Mouse (Mus musculus) hindbrain, embryonic 11.5 days (tissue): ENCODE measurements around the gene Tmem178. TPM values are rescaled to one million over a fixed set of nuclear protein-coding genes. Genes with fewer than 3 reads are reported as not detected.

ENCODE experiments used
- ATAC-seq: fragments of 200-750 bp; cut with Nextera tagmentation; 2 replicates; pipeline ENCODE4 v1.8.0; 2017; ENCODE audit warnings: mild to moderate bottlenecking, moderate TSS enrichment, moderate library complexity; ENCODE audit not compliant: low FRiP score
- DNase-seq: peaks from one replicate; pipeline ENCODE4 v3.0.0-alpha.2; 2015; ENCODE audit warnings: low spot score
- H3K27ac ChIP-seq: fragments of 300-500 bp; sonication (generic); 2 replicates; pipeline ENCODE4 v1.5.1; 2014; ENCODE audit warnings: mild to moderate bottlenecking, low read depth, low read length
- H3K27me3 ChIP-seq: fragments of 300-500 bp; sonication (generic); 2 replicates; pipeline ENCODE4 v1.6.1; 2014; ENCODE audit warnings: mild to moderate bottlenecking, low read length, moderate library complexity, mixed read lengths; ENCODE audit not compliant: control insufficient read depth, insufficient read depth
- H3K36me3 ChIP-seq: fragments of 300-500 bp; sonication (generic); 2 replicates; pipeline ENCODE4 v1.6.1; 2014; ENCODE audit warnings: mild to moderate bottlenecking, low read length, moderate library complexity, mixed read lengths; ENCODE audit not compliant: control insufficient read depth, insufficient read depth
- H3K4me1 ChIP-seq: fragments of 300-500 bp; sonication (generic); replicated peaks from 2 replicates; pipeline ENCODE4 v1.6.1; 2014; ENCODE audit warnings: low read length, mixed read lengths; ENCODE audit not compliant: control insufficient read depth, insufficient read depth
- H3K4me2 ChIP-seq: fragments of 300-500 bp; sonication (generic); replicated peaks from 2 replicates; pipeline ENCODE4 v1.6.1; 2014; ENCODE audit warnings: mild to moderate bottlenecking, low read depth, low read length
- H3K4me3 ChIP-seq: fragments of 300-500 bp; sonication (generic); 2 replicates; pipeline ENCODE4 v1.5.1; 2014; ENCODE audit warnings: low read depth, low read length
- H3K9ac ChIP-seq: fragments of 300-500 bp; sonication (generic); 2 replicates; pipeline ENCODE4 v1.6.1; 2014; ENCODE audit warnings: low read depth, low read length
- H3K9me3 ChIP-seq: fragments of 300-500 bp; sonication (generic); 2 replicates; pipeline ENCODE4 v1.6.1; 2016; ENCODE audit warnings: low read length; ENCODE audit not compliant: control insufficient read depth
- WGBS: fragments of 180-500 bp; shearing (Covaris S2); extraction: QIAGEN DNeasy Blood & Tissue Kit; methylation state at CpG from one replicate; pipeline ENCODE4 v1.1.7; 2014; 5-methylcytosine and 5-hydroxymethylcytosine counted together
- polyA plus RNA-seq: library from polyadenylated mRNA; unstranded; fragments of >200 nt; fragmentation: Nextera tagmentation; extraction: Ambion mirVana; gene quantifications from 2 replicates; pipeline ENCODE4 v1.2.1, GENCODE M21; 2014

Gene Tmem178
- polyA plus RNA-seq, 1 experiment from 2014 or later, result 19.8 TPM

DNA sequence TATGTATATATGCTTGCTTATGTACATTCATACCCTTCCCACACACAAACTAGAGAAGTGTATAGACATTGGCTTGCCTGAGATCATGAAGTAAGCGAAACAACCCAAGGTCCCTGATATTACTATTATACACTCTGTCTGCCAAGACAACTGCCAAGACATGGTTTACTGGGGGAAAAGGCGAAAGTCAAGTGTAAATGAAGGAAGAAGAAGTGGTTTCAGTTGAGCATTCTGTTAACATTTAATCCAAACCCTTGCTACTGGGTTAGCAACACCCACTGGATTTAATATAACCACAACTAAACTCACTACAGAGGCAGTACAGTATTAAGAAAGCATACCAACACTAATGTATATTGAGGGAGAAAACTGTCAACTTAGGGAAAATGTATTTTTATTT, 28.8 kb upstream of the Tmem178 start:
- DNase-seq (no peak), ATAC-seq (no peak)
- H3K27me3 ChIP-seq, result no peaks in the 10 kb centered on the region
- H3K9ac ChIP-seq, result no peak overlapping the region
- H3K4me2 ChIP-seq, result no peak overlapping the region
- H3K27ac ChIP-seq, result no peak overlapping the region
- no peaks in the 10 kb centered on the region for H3K4me1 ChIP-seq
- WGBS, result 99% methylated on average over 2 of the region's 2 CpGs
- no peaks in the 10 kb centered on the region for H3K36me3 ChIP-seq
- H3K9me3 ChIP-seq, result no peaks in the 10 kb centered on the region
- no peak overlapping the region for H3K4me3 ChIP-seq

DNA sequence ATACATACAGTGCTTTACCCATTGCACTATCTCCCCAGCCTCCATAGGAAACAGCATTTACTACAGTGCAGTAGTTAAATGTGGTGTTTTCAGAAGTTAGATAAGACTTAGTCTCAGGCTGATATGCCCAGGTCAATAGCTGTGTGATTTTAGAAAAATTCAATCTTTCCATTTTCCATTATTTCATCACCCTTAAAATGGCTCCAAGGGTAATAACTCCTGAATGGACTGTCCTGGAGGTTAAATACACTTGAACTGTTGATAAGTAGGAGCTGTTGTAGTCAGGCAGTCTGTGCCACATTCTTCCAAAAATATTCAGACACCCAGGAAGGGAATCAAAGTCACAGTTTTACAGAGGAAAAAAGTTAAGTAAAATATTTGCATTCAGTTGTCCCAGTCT, 25.2 kb upstream of the Tmem178 start:
- ATAC-seq, result no peak
- Histone ChIP-seq H3K9me3 (no peaks in the 10 kb centered on the region), H3K27me3 (no peaks in the 10 kb centered on the region), H3K9ac (no peak overlapping the region), H3K4me2 (no peak overlapping the region), H3K4me1 (no peaks in the 10 kb centered on the region), H3K36me3 (no peaks in the 10 kb centered on the region), H3K27ac (no peak overlapping the region), H3K4me3 (no peak overlapping the region)
- no peak for DNase-seq

DNA sequence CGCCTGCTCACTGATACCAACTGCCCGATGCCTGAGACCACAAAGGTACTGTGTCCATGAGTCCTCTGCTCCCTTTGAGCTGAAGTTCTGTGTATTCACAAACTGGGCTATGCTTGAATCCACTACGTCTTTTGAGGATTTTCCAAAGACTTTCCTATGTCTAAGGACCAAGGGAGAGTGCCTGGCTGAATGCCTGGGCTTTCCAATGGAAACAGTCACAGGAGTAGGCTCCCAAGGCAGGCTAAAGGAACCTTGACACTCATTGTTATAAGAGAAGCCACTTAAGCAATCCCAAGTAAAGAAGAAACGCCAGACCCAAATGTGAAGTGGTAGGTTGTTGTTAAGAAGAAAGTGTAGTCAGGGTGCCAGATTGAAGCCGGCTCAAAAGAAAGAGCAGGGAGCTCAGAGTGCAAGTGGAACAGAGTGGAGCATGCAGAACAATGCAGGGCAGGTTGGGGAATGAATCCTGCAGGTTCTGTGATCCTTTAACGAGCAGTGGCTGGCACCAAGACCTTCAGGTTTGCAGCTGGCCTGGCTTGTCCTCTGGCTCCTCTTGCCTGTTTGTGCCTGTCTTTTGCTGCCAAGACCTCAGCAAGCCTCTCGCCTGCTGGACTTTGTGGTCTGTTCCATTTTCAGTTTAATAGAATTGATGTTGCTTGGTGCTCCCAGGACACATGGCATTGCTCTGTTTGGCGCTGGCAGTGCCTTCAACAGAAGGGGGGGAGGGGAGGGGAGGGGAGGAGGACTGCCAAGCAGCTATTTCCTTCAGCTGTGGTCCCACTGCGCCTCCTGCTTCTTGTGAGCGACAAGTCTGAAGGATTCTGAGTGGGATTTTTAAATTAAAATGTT, 22.9 kb upstream of the Tmem178 start:
- no peak overlapping the region for H3K9ac ChIP-seq
- no peaks in the 10 kb centered on the region for H3K4me1 ChIP-seq
- no peak overlapping the region for H3K27ac ChIP-seq
- no peaks in the 10 kb centered on the region for H3K36me3 ChIP-seq
- no peak overlapping the region for H3K4me2 ChIP-seq
- no peaks in the 10 kb centered on the region for H3K27me3 ChIP-seq
- ATAC-seq, result no peak
- whole genome bisulfite sequencing, result 86% methylated on average over 10 of the region's 10 CpGs
- no peak for DNase-seq
- H3K9me3 ChIP-seq, result no peaks in the 10 kb centered on the region
- no peak overlapping the region for H3K4me3 ChIP-seq

DNA sequence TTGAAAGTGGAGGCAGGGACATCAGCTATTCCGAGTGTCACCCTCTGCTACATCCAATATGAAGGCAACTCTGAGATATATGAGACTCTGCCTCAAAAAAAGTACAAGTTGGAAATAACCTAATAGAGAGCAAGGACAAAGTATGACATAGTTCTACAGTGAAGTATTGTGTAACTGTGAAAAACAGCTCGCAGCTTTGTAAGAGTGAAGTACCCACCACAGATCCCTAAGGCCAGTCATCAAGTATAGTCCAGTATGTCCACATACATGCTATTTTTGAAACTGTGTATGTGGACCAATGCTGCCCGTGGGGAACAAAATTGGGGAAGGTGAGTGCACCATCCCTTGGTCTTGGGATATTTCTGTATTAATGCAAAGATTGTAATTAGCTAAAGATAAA, 18.9 kb upstream of the Tmem178 start:
- ATAC-seq (no peak), DNase-seq (no peak)
- no peak overlapping the region for H3K4me2 ChIP-seq
- H3K4me3 ChIP-seq, result no peak overlapping the region
- no peak overlapping the region for H3K27ac ChIP-seq
- no peaks in the 10 kb centered on the region for H3K27me3 ChIP-seq
- 94% methylated on average over 3 of the region's 3 CpGs for WGBS
- no peaks in the 10 kb centered on the region for H3K4me1 ChIP-seq
- no peaks in the 10 kb centered on the region for H3K36me3 ChIP-seq
- H3K9ac ChIP-seq, result no peak overlapping the region
- no peaks in the 10 kb centered on the region for H3K9me3 ChIP-seq

DNA sequence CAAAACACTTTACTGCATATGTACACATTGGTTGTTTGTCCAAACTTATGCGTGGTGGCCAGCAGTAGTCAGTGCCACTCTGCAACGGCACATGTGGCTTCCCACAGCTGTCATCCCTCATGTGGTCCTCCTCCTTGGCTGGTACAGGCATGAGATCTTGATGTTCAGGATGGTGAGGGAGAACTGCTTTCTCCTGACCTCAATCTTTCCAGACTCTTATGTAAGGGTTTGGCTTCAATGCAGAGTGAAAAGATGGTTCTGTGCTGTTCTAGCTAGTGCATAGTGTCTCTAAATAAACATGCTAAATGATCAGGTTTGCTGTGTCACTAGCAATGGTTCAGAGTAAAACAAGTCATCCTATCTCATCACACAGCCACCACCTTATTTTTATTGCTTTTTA, 17.3 kb upstream of the Tmem178 start:
- Histone ChIP-seq H3K4me1 (no peaks in the 10 kb centered on the region), H3K9ac (no peak overlapping the region), H3K4me2 (no peak overlapping the region), H3K9me3 (no peaks in the 10 kb centered on the region), H3K27me3 (no peaks in the 10 kb centered on the region), H3K27ac (no peak overlapping the region), H3K4me3 (no peak overlapping the region), H3K36me3 (no peaks in the 10 kb centered on the region)
- 97% methylated on average over 2 of the region's 2 CpGs for WGBS
- DNase-seq (no peak), ATAC-seq (no peak)

DNA sequence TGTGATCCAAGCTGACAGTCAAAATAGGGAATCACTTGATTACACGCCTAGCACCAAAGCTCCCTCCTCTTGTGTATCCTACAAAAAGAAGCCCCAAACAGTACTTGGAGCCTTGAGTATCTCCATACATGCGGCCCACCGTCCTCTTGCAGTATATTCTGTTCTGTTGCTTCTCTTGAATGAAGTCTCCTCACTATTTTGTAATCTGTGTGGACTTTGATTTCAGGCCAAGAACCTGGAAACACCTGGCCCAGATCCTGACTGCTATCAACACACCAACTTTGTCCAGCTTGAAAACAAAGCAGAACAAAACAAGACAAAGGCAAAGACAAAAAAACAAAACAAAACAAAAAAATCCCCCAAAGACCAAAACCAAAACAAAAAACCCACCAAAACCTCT, 11.7 kb upstream of the Tmem178 start:
- DNase-seq (no peak), ATAC-seq (no peak)
- Histone ChIP-seq H3K9ac (no peak overlapping the region), H3K27me3 (no peaks in the 10 kb centered on the region), H3K4me3 (no peak overlapping the region), H3K4me1 (no peaks in the 10 kb centered on the region), H3K36me3 (no peaks in the 10 kb centered on the region), H3K9me3 (no peaks in the 10 kb centered on the region), H3K4me2 (no peak overlapping the region), H3K27ac (no peak overlapping the region)
- WGBS, result 93% methylated on average over 3 of the region's 3 CpGs

DNA sequence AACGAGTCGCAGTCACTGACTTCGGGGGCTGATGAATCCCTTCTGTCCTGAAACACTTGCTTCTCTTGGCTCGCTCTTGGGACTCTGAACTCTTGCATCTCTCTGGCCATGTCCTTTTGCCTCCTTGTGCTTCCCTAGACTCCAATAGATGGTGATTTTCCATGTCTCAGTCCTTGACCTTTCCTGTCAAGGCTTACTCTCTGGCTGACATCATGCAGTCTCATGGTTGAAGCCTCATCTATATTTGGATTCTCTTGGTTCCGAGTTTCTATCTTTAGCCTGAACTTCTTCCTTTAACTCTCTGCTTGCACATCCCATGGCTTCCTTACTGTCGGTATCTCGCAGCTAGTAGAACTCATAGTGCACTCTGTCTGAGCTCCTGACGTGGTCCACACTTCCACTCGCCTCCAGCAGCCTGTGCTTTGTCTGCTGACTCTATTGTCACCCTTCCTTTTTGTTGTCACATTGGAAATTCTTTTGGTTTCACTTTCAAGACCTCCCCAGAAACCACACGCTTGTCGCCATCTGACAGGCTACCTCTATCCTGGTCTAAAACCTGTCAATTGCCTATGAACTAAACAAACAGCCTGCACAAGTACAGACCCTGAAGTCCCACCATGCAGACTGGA, 10.9 kb upstream of the Tmem178 start:
- 82% methylated on average over 11 of the region's 11 CpGs for WGBS
- no peak overlapping the region for H3K27ac ChIP-seq
- no peak for DNase-seq
- ATAC-seq, result no peak
- H3K4me2 ChIP-seq, result no peak overlapping the region
- H3K4me3 ChIP-seq, result no peak overlapping the region
- H3K9me3 ChIP-seq, result no peaks in the 10 kb centered on the region
- H3K36me3 ChIP-seq, result no peaks in the 10 kb centered on the region
- no peak overlapping the region for H3K9ac ChIP-seq
- no peaks in the 10 kb centered on the region for H3K4me1 ChIP-seq
- no peaks in the 10 kb centered on the region for H3K27me3 ChIP-seq

DNA sequence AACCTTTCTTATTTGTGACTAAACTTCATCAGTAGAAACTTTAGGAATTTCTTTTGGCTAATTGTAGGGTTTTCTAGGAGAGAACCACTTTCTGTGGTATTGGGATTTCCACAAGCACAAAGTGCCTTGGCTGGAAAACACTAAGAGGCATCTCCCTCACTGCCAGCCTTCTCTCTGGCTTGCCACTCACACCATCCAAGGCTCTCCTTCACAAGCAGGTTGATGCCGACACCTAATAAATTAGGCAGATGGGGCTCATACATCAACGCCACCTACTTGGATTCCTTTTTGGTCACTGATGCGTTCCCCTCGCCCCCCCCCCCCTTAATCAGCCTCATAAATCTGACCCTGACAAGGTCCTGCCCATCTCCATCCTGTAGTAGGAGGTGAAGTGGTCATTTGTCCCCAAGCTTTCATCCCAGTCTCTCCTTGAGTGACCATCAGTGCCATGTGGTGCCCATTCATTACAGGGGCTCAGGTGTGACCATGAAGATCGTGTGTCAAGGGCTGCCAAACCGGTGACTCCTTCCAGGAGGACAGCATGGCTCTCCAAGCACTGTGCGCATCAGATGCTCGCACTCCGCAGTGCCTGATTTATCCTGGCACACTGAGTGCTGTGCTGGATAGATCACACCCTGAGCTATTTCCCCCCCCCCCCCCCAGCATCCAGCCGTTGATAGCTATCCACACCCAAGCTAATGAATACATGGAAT, 8.5 kb upstream of the Tmem178 start:
- Histone ChIP-seq H3K9me3 (no peaks in the 10 kb centered on the region), H3K27me3 (no peaks in the 10 kb centered on the region), H3K9ac (no peak overlapping the region), H3K4me2 (no peak overlapping the region), H3K4me1 (no peaks in the 10 kb centered on the region), H3K4me3 (no peak overlapping the region), H3K27ac (no peak overlapping the region), H3K36me3 (no peaks in the 10 kb centered on the region)
- DNase-seq, result no peak
- ATAC-seq, result peak; percentile 75
- 69% methylated on average over 10 of the region's 10 CpGs for WGBS
